Mouse (Mus musculus) lung, postnatal 0 days (tissue): ENCODE measurements around the gene Cdh13.

ENCODE experiments used
- CTCF ChIP-seq: IDR thresholded peaks from 2 replicates; pipeline ENCODE4 v1.5.1; 2016; ENCODE audit warnings: antibody characterized with exemption, mild to moderate bottlenecking
- EP300 ChIP-seq: IDR thresholded peaks from 2 replicates; pipeline ENCODE4 v1.6.1; 2016; ENCODE audit warnings: antibody characterized with exemption, mild to moderate bottlenecking, control low read depth

GRCm38 (mm10) chr8:118797127-118797526, 513.6 kb downstream of the Cdh13 start:
- no peak for TF ChIP-seq EP300
- no peak for TF ChIP-seq CTCF
